Mouse (Mus musculus): ENCODE data around the gene Togaram2. TPM values are rescaled to one million over a fixed set of nuclear protein-coding genes. Genes with fewer than 3 reads are reported as not detected.
A peak's percentile ranks its signal among the peaks of the same experiment; 100 is the strongest.

The Togaram2 gene
- polyA plus RNA-seq, 1 experiment from 2014 or later, result not detected

- Histone ChIP-seq H3K4me2 (ENCODE audit: low read depth) (no peak overlapping the region), H3K9ac (ENCODE audit: low read length) (no peak overlapping the region), H3K27ac (ENCODE audit: low read depth, low read length) (no peak overlapping the region), H3K36me3 (ENCODE audit: control insufficient read depth, insufficient read depth, low read length) (no peaks in the 10 kb centered on the region), H3K27me3 (ENCODE audit: control insufficient read depth, insufficient read depth, low read length) (no peaks in the 10 kb centered on the region), H3K9me3 (ENCODE audit: control insufficient read depth, low read length) (no peaks in the 10 kb centered on the region; the same call in 1 of the 2 replicates), H3K4me1 (ENCODE audit: control insufficient read depth, insufficient read depth, low read length) (no peaks in the 10 kb centered on the region), H3K4me3 (ENCODE audit: low read depth, low read length) (no peak overlapping the region)
- WGBS, result 78% methylated on average over 1 of the region's 1 CpGs
- no peak for DNase-seq (ENCODE audit: low spot score)
- ATAC-seq (ENCODE audit: insufficient read depth, low FRiP score, low TSS enrichment), result no peak
Measured at GRCm38 (mm10) chr17:71705113-71705512, 32.1 kb downstream of the Togaram2 start.

GRCm38 (mm10) chr17:71705550-71706480 is 32.8 kb downstream of the Togaram2 start:
- ATAC-seq (ENCODE audit: insufficient read depth, low FRiP score, low TSS enrichment), result no peak
- Histone ChIP-seq H3K27ac (ENCODE audit: low read depth, low read length) (no peak overlapping the region), H3K4me2 (ENCODE audit: low read depth) (no peak overlapping the region), H3K36me3 (ENCODE audit: control insufficient read depth, insufficient read depth, low read length) (no peaks in the 10 kb centered on the region), H3K9me3 (ENCODE audit: control insufficient read depth, low read length) (no peaks in the 10 kb centered on the region; the same call in 1 of the 2 replicates), H3K4me1 (ENCODE audit: control insufficient read depth, insufficient read depth, low read length) (no peaks in the 10 kb centered on the region), H3K4me3 (ENCODE audit: low read depth, low read length) (no peak overlapping the region), H3K9ac (ENCODE audit: low read length) (no peak overlapping the region), H3K27me3 (ENCODE audit: control insufficient read depth, insufficient read depth, low read length) (no peaks in the 10 kb centered on the region)
- no peak for DNase-seq (ENCODE audit: low spot score)
- 86% methylated on average over 14 of the region's 14 CpGs for WGBS

- H3K9ac ChIP-seq (ENCODE audit: low read length), result no peak overlapping the region
- no peaks in the 10 kb centered on the region; the same call in 1 of the 2 replicates for H3K9me3 ChIP-seq (ENCODE audit: control insufficient read depth, low read length)
- H3K27ac ChIP-seq (ENCODE audit: low read depth, low read length), result no peak overlapping the region
- WGBS, result 47% methylated on average over 4 of the region's 4 CpGs
- ATAC-seq (ENCODE audit: insufficient read depth, low FRiP score, low TSS enrichment) (no peak), DNase-seq (ENCODE audit: low spot score) (no peak)
- H3K4me1 ChIP-seq (ENCODE audit: control insufficient read depth, insufficient read depth, low read length), result no peaks in the 10 kb centered on the region
- H3K27me3 ChIP-seq (ENCODE audit: control insufficient read depth, insufficient read depth, low read length), result no peaks in the 10 kb centered on the region
- no peaks in the 10 kb centered on the region for H3K36me3 ChIP-seq (ENCODE audit: control insufficient read depth, insufficient read depth, low read length)
- no peak overlapping the region for H3K4me2 ChIP-seq (ENCODE audit: low read depth)
- no peak overlapping the region for H3K4me3 ChIP-seq (ENCODE audit: low read depth, low read length)
Measured at GRCm38 (mm10) chr17:71707715-71708114, 34.7 kb downstream of the Togaram2 start.

GRCm38 (mm10) chr17:71712279-71712678 is 39.2 kb downstream of the Togaram2 start:
- ATAC-seq (ENCODE audit: insufficient read depth, low FRiP score, low TSS enrichment), result no peak
- H3K36me3 ChIP-seq (ENCODE audit: control insufficient read depth, insufficient read depth, low read length), result no peaks in the 10 kb centered on the region
- WGBS, result 91% methylated on average over 6 of the region's 6 CpGs

GRCm38 (mm10) chr17:71715034-71715433 is 42.0 kb downstream of the Togaram2 start:
- 78% methylated on average over 3 of the region's 3 CpGs for WGBS
- H3K4me1 ChIP-seq (ENCODE audit: control insufficient read depth, insufficient read depth, low read length), result no peaks in the 10 kb centered on the region
- no peaks in the 10 kb centered on the region for H3K9me3 ChIP-seq (ENCODE audit: control insufficient read depth, low read length)
- no peak overlapping the region for H3K9ac ChIP-seq (ENCODE audit: low read length)
- H3K36me3 ChIP-seq (ENCODE audit: control insufficient read depth, insufficient read depth, low read length), result no peaks in the 10 kb centered on the region
- no peak overlapping the region for H3K27ac ChIP-seq (ENCODE audit: low read depth, low read length)
- DNase-seq (ENCODE audit: low spot score) (no peak), ATAC-seq (ENCODE audit: insufficient read depth, low FRiP score, low TSS enrichment) (no peak)
- H3K27me3 ChIP-seq (ENCODE audit: control insufficient read depth, insufficient read depth, low read length), result no peaks in the 10 kb centered on the region
- H3K4me2 ChIP-seq (ENCODE audit: low read depth), result no peak overlapping the region
- H3K4me3 ChIP-seq (ENCODE audit: low read depth, low read length), result no peak overlapping the region

More at GRCm38 (mm10) chr17:71712279-71712678, 39.2 kb downstream of the Togaram2 start:
- no peak overlapping the region for H3K4me2 ChIP-seq (ENCODE audit: low read depth)
- no peak for DNase-seq (ENCODE audit: low spot score)
- no peaks in the 10 kb centered on the region for H3K4me1 ChIP-seq (ENCODE audit: control insufficient read depth, insufficient read depth, low read length)
- H3K9me3 ChIP-seq (ENCODE audit: control insufficient read depth, low read length), result no peaks in the 10 kb centered on the region
- H3K27ac ChIP-seq (ENCODE audit: low read depth, low read length), result no peak overlapping the region
- H3K9ac ChIP-seq (ENCODE audit: low read length), result no peak overlapping the region
- H3K4me3 ChIP-seq (ENCODE audit: low read depth, low read length), result no peak overlapping the region
- no peaks in the 10 kb centered on the region for H3K27me3 ChIP-seq (ENCODE audit: control insufficient read depth, insufficient read depth, low read length)

- H3K36me3 ChIP-seq (ENCODE audit: control insufficient read depth, insufficient read depth, low read length), result no peaks in the 10 kb centered on the region
- H3K4me2 ChIP-seq (ENCODE audit: low read depth), result no peak overlapping the region
- DNase-seq (ENCODE audit: low spot score) (peak; percentile 2), ATAC-seq (ENCODE audit: insufficient read depth, low FRiP score, low TSS enrichment) (no peak)
- H3K9me3 ChIP-seq (ENCODE audit: control insufficient read depth, low read length), result no peaks in the 10 kb centered on the region
- no peaks in the 10 kb centered on the region for H3K27me3 ChIP-seq (ENCODE audit: control insufficient read depth, insufficient read depth, low read length)
- H3K4me1 ChIP-seq (ENCODE audit: control insufficient read depth, insufficient read depth, low read length), result no peaks in the 10 kb centered on the region
- H3K4me3 ChIP-seq (ENCODE audit: low read depth, low read length), result no peak overlapping the region
- no peak overlapping the region for H3K9ac ChIP-seq (ENCODE audit: low read length)
- 85% methylated on average over 8 of the region's 8 CpGs for WGBS
- H3K27ac ChIP-seq (ENCODE audit: low read depth, low read length), result no peak overlapping the region
Measured at GRCm38 (mm10) chr17:71717881-71718625, 45.0 kb downstream of the Togaram2 start.

GRCm38 (mm10) chr17:71720434-71720833 is 47.4 kb downstream of the Togaram2 start:
- Histone ChIP-seq H3K9me3 (ENCODE audit: control insufficient read depth, low read length) (no peaks in the 10 kb centered on the region), H3K4me2 (ENCODE audit: low read depth) (no peak overlapping the region), H3K27ac (ENCODE audit: low read depth, low read length) (no peak overlapping the region), H3K36me3 (ENCODE audit: control insufficient read depth, insufficient read depth, low read length) (no peaks in the 10 kb centered on the region), H3K27me3 (ENCODE audit: control insufficient read depth, insufficient read depth, low read length) (no peaks in the 10 kb centered on the region), H3K4me1 (ENCODE audit: control insufficient read depth, insufficient read depth, low read length) (no peaks in the 10 kb centered on the region), H3K4me3 (ENCODE audit: low read depth, low read length) (no peak overlapping the region), H3K9ac (ENCODE audit: low read length) (no peak overlapping the region)
- ATAC-seq (ENCODE audit: insufficient read depth, low FRiP score, low TSS enrichment) (no peak), DNase-seq (ENCODE audit: low spot score) (no peak)

GRCm38 (mm10) chr17:71721019-71721418 is 48.0 kb downstream of the Togaram2 start:
- H3K27me3 ChIP-seq (ENCODE audit: control insufficient read depth, insufficient read depth, low read length), result no peaks in the 10 kb centered on the region
- no peak for DNase-seq (ENCODE audit: low spot score)
- H3K36me3 ChIP-seq (ENCODE audit: control insufficient read depth, insufficient read depth, low read length), result no peaks in the 10 kb centered on the region
- no peak overlapping the region for H3K4me2 ChIP-seq (ENCODE audit: low read depth)
- no peak overlapping the region for H3K9ac ChIP-seq (ENCODE audit: low read length)
- H3K4me3 ChIP-seq (ENCODE audit: low read depth, low read length), result no peak overlapping the region
- H3K4me1 ChIP-seq (ENCODE audit: control insufficient read depth, insufficient read depth, low read length), result no peaks in the 10 kb centered on the region
- ATAC-seq (ENCODE audit: insufficient read depth, low FRiP score, low TSS enrichment), result no peak
- no peak overlapping the region for H3K27ac ChIP-seq (ENCODE audit: low read depth, low read length)
- 75% methylated on average over 3 of the region's 3 CpGs for WGBS
- no peaks in the 10 kb centered on the region for H3K9me3 ChIP-seq (ENCODE audit: control insufficient read depth, low read length)

Measured in neural tube, embryonic 11.5 days (tissue).